Mouse (Mus musculus): ENCODE data around the gene 3110009E18Rik.

The 3110009E18Rik gene

GRCm38 (mm10) chr1:120197189-120197588, 76.2 kb downstream of the 3110009E18Rik start:
- peak; percentile 78 for DNase-seq

- no peak for DNase-seq
Measured at GRCm38 (mm10) chr1:120198151-120198550, 77.2 kb downstream of the 3110009E18Rik start.

GRCm38 (mm10) chr1:120198942-120199341, 78.0 kb downstream of the 3110009E18Rik start:
- DNase-seq = no peak

GRCm38 (mm10) chr1:120202542-120202941, 81.6 kb downstream of the 3110009E18Rik start:
- no peak for DNase-seq

- DNase-seq = no peak
Measured at GRCm38 (mm10) chr1:120203836-120204235, 82.8 kb downstream of the 3110009E18Rik start.

- no peak for DNase-seq
Measured at GRCm38 (mm10) chr1:120204834-120205233, 83.8 kb downstream of the 3110009E18Rik start.

- no peak for DNase-seq
Measured at GRCm38 (mm10) chr1:120207568-120207967, 86.6 kb downstream of the 3110009E18Rik start.

- no peak for DNase-seq
Measured at GRCm38 (mm10) chr1:120208502-120209230, 87.7 kb downstream of the 3110009E18Rik start.

GRCm38 (mm10) chr1:120220841-120221240, 99.9 kb downstream of the 3110009E18Rik start:
- DNase-seq = peak; percentile 32

- DNase-seq = peak; percentile 16
Measured at GRCm38 (mm10) chr1:120221285-120221684, 100.3 kb downstream of the 3110009E18Rik start.

GRCm38 (mm10) chr1:120223613-120224012, 102.6 kb downstream of the 3110009E18Rik start:
- DNase-seq = no peak

GRCm38 (mm10) chr1:120229723-120230471, 108.9 kb downstream of the 3110009E18Rik start:
- DNase-seq = no peak

GRCm38 (mm10) chr1:120231334-120231733, 110.3 kb downstream of the 3110009E18Rik start:
- DNase-seq = peak; percentile 55

- DNase-seq = no peak
Measured at GRCm38 (mm10) chr1:120232170-120232569, 111.2 kb downstream of the 3110009E18Rik start.

- DNase-seq = no peak
Measured at GRCm38 (mm10) chr1:120235631-120236215, 114.7 kb downstream of the 3110009E18Rik start.

- no peak for DNase-seq
Measured at GRCm38 (mm10) chr1:120236424-120236823, 115.4 kb downstream of the 3110009E18Rik start.

- no peak for DNase-seq
Measured at GRCm38 (mm10) chr1:120237068-120237467, 116.1 kb downstream of the 3110009E18Rik start.

All from retina, postnatal 1 day (tissue).